Mouse (Mus musculus): ENCODE measurements around the gene Ampd1.

Ampd1 gene

DNA sequence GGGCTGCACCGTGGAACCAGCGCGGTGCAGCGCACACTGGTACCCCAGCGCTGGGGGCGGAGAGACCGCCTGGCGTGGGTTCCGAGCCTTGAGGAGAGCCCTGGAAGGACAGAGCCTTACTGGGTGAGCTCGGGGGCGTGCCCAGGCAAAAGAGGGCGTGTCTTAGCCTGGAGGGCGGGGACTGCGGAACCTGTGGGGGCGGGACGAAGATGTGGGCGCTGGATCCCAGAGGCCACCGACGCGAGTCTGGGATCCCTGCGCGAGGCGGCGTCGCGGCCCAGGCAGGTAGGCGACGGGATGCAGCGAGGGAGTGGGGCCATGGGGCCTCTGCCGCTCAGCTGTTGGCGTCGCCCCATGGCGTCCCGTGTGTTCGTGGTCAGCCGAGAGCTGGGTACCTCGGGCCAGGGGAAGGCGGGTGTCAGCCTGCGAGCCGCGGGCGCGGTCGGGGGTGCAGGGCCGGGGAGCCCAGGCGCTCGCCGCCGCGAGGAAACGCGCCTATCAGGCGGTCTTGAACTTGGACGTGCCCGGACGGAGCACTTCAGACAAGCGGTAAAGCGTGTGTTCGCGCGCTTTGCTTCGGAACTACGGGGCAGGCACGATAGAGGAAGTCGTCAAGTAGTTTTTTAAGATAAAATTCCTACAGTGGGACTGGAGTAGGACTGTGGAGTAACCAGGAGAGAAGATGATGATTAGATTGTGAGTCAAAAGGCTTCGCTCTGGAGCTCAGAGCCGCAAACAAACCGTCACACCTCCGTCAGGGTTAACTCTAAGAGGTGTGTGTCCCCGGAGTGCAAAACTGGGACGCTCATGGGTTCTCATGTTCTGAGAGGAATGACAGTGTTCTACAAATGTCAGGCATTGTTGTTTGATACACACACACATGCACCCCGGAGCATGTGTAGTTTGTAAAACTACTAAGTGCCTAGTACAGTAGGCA is 28.9 kb downstream of the Ampd1 start, which contains the start of gene Dennd2c:
Gene Dennd2c, plus strand, starts transcription at position 151 of the 937 bp plus-strand sequence.
- DNase-seq, result peak; percentile 98 to 99

DNA sequence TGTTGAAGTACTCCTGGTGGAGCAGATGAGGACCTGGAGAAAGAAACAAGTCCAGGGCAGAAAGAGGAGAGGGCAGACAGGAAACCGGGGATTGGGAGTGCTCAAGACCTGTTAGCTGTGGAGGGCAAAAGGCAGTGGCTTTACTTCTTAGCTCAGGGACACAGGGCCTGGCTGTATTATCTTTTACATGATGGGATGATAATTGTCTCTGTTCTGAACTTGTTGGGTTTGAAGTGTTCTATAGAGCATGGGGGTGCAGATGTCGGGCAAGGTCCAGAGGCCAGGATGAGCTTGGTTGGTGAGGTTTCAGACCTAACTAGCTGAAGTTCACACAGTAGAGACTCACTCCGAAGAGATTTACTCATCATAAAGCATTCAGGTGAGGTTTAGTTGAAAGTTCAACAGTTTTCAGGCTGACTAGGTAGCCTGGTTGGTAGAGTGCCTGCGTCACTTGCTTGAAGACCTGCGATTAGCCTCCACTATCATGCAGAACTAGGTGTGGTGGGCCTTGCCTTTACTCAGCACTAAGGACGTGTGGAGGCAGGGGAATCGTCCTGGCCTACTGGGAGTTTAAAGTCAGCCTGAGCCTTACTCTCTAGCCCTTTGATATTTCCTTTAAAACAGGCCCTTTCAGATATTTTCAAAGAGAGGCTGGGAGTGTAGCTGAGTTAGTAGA is 33.9 kb downstream of the Ampd1 start:
- DNase-seq, result no peak

DNA sequence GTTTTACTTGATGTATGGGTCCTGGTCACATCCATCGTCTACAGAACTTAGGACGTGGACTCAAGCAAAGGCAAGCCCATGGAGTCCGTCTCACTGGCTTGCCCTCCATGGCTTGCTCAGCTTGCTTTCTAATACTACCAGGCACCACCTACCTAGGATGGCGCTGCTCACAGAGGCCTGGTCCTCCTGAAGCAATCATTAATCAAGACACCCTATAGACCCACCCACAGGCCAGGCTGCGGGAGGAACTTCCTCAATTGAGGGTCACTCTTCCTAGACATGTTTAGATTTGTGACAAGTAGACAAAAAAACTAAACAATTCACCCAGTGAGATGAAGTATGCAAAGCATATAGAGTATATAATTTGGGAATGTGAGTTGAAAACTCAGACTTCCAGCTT is 38.4 kb downstream of the Ampd1 start:
- no peak for DNase-seq

DNA sequence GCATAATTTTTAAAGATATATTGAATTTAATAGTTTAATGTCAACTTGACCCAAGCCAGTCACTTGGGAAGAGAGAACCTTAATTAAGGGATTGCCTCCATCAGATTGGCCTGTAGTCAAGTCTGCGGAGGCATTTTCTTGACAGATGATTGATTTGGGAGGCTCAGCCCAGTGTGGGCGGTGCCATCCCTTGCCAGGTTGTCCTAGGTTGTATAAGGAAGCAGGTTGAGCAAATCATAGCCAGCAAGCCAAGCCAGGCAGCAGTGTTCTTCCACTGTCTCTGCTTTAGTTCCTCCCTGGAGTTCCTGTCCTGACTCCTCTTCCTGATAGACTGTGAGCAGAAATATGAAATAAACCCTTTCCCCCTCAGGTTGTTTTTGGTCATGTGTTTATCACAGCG is 49.8 kb downstream of the Ampd1 start:
- DNase-seq, result no peak

- DNase-seq, result no peak
Observed at GRCm38 (mm10) chr3:103126138-103126537, 52.3 kb downstream of the Ampd1 start.

DNA sequence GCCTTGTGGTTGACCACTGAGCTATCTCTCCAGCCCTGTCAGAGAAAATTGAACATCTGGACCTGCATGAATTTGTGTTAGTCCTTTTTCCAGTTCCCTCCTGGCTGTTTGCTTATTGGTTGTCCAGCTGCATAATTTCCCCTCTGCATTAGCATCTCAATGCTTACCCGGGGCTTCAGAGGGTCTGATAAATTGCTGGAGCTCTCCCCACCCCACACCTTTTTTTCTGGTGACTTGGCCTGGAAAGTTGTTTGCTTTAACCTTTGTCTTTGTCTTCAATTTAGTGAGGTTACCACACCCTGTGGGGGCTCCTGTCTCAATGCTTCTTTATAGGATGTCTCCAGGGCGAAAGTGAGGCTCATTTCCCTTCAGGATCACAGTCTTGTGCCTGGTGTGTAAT is 53.4 kb downstream of the Ampd1 start:
- DNase-seq, result no peak

DNA sequence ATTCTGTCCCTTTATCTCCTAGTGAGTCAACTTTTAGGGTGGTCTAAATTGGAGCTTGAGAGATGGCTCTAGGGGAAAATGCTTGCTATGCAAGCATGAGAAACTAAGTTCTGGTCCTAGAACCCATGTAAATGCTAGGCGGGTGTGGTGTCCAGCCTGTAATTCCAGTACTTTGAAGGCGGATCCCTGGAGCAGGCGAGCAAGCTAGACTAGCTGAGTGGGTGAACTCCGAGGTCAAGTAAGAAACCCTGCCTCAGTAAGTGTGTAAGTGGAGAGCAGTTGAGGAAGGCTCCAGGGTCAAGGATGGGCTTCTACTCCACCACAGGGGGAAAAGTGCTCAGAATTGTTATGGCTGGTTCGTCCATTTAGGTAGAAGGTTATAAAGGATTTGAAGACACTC is 53.9 kb downstream of the Ampd1 start:
- no peak for DNase-seq

DNA sequence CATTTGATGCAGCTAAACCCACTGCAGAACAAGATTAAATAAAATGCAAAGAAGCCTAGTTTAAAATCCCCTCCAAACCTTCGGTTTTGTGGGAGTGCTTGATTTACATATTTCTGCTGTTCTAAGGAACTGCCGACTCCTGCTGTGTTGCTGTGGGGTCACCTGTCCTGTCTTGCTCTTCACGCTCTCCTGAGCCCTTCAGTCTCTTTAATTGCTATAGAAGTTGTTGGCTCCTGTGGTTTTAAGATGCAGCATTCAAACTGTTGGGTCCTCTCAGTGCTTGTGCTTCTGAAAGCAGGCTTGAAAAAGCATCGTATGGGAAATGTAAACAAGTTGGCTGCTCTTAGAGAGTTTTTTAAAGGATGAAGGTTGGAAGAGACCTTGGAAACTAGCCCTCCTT is 54.4 kb downstream of the Ampd1 start:
- no peak for DNase-seq

DNA sequence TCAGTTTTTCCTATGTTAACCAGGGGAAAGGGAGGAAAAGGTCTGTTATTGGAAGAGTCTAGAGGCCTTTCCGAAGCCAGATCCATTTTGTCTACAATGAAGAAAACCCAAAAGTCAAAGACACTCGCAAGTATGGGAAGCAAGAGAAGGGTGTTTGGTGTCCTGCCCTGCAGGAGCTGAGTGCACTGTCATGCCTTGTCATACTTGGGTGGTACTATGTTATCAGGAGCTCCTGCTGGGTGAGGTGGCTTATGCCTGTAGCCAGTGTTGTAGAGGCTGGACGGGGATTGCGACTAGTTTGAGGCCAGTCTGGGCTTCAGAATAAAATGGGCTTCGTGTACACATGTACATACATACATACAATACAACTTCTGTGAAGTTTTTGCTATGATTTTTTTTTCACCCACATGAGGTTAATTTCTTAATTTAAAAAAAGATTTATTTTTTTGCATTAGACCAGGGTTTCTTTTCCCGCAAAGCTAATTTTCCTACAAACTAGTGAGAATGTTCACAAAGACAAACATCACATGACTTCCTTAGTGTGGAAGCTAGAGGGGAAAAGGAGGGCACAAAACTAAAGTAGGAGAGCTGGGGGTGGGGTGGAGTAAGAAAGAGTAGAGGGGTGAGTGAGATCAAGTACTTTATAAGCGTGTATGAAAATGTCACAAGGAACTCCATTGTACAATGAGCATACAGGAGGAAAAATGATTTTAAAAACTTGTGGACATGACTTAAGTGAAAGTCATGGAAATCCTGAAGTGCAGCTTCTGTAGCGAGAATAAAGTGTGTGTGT is 55.7 kb downstream of the Ampd1 start:
- DNase-seq, result no peak

DNA sequence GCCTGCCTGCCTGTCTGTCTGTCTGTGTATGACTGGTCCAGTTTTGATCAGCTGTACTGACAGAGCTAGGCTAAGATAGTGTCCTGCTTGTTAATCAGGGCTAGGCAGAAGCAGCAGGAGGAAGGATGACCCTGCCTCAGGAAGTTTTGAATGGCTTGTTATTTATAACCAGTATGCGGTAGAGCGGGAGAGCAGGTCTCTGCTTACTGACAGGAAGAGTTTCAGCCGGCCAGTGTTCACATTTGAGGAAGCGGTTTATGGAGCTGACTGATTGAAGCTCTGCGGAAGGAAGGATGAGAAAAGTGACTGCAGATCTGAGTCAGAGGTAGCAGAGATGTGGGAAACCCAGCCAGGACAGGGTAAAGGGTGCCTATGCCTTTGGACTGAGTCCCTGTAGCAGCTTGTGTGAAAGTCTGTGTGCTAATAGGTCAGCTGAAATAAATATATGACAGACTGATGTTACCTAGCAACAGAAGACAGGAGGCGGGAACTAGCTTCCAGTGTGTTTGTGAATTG is 56.5 kb downstream of the Ampd1 start:
- peak; percentile 22 to 48 for DNase-seq

DNA sequence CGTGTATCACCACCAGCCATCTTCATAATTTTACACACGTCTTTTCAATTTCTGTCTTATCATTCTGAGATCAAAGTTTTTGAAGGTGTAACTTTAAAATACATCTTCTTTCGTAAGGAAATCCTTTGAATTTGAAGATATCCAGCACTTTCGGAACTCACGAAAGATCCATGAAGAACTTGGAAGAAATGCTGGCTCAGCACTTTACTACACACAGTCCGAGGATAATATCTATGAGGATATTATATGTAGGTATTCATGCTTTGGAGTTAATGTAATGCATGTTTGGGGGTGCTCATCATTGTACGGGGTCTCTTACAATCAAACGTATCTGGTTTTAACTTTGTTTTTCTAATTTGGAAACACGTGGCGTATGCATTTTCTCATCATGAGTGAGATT is 59.3 kb downstream of the Ampd1 start:
- DNase-seq, result no peak

DNA sequence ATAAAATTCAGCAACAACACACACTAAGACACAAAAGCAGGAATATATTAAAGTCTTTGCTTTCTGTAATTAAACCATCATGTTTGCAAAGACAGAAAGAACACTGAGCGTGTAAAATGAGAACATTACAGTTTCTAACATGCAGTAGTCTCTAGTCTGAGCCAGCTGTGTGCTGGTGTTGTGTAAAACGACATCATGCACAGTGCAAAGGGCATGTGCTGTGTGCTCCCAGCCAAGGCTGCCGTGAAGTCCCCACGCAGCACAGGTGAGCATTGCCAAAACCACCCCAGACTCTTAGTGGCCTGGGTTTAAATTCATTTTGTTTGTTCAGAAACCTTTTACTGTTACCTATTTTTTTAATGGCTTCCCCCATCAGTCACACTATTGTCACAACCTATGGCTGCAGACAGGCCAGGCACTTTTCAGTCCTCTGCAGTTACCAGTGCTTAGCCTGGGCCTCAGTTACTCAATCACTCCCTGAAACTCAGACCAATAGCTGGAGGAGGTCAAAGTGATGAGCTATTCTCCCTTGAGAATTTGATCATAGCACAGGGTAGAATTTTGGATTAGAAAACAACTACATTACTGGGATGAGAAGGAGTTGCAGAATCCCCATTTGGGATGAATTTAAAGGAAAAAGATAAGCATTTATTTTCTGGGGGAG is 62.7 kb downstream of the Ampd1 start:
- no peak for DNase-seq

- DNase-seq, result peak; percentile 60 to 71
Observed at GRCm38 (mm10) chr3:103139047-103139446, 65.2 kb downstream of the Ampd1 start.

- peak; percentile 26 to 42 for DNase-seq
Observed at GRCm38 (mm10) chr3:103140095-103140838, 66.5 kb downstream of the Ampd1 start.

DNA sequence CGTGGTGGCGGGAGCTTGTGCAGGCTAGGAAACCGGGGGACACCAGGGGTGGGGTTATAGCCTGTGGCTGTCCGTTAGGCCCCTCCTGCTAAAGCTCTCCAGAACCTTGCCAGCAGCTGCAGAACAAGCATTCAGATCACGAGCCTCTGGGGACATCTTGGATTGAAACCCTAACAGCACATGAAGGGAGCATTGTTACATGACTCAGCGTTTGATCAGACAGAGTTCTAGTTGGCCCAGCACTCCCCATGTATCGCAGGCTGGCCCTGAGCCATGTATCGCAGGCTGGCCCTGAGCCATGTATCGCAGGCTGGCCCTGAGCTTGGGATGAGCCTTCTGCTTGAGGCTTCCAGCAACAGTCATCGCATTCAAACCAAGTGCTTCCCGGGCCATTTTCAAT is 67.5 kb downstream of the Ampd1 start:
- DNase-seq, result no peak

GRCm38 (mm10) chr3:103142366-103142765 is 68.6 kb downstream of the Ampd1 start:
- no peak for DNase-seq

DNA sequence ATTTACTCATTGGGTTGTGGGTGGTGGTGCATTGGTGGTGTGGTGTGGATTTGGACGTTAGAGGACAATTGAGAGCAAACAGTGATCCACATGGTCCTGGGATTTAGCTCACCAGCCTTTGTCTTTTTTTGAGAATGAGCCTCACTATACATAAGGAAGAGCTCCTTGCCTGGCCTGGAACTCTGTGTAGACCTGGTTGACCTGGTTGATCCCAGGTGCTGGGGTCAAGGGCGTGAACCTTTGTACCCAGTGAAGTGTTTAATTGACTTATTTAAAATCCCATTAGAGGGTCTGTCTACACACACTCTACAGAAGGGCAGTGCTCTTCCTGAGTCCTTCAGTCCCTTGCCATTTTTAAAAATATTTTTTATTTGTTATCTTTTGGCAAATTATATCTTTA is 71.5 kb downstream of the Ampd1 start:
- DNase-seq, result no peak

DNA sequence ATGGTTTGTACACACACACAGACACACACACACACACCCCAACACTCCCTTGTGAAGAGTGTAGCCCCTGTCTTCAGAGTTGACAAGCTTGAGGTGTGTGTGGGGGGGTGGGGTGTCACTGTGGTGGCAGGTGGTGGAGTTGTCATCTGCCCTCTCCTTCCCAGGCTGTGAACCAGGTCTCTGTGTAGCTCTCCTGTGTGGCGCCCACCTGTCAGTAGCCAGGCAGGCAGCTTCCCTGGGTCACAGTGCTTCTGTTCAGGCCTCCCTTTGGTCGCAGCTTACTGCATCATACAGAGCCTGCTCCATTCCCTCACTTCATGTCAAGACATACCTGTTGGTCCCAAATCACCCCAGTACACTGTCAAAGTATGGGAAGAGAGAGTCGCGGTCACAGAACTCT is 72.0 kb downstream of the Ampd1 start:
- no peak for DNase-seq

DNA sequence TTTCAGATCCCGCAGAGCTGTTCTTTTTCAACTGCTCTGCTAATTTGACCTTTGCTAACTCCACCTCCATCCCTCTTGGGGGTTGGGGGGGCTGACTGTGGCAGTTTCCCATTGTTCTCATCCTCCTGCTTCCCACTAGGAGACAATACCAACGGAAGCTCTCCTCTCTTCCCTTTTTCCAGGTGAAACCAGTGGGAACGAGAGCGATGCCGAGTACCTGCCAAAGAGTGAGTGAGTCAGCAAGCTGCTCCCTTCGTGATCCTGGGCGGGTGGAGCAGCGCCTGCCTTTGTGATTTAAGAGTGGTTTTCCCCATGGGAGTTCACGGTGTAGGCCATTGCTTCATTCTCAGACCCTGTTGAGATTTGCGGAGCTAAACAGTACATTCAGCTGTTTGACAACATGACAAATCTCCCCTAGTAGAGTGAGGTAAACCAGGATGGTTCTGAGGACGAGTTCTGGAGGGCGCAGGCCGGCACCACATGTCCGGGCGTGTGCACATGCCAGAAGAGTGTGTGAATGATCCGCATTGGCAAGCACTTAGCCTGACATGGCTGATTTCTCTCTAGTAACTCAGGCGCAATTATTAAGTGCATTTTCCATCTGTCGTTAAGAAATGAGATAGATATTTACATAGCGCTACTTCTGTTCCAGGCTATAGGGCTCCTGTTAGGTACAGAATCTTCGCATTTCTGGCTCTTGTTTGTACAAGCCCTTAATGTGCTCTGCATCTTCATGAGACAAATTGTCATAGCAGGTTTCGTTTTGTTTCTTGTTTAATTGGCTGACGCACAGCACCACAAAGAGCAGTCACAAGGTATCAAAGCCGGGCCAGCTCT is 72.7 kb downstream of the Ampd1 start:
- DNase-seq, result no peak

GRCm38 (mm10) chr3:103147775-103148174 is 74.0 kb downstream of the Ampd1 start:
- DNase-seq, result no peak

DNA sequence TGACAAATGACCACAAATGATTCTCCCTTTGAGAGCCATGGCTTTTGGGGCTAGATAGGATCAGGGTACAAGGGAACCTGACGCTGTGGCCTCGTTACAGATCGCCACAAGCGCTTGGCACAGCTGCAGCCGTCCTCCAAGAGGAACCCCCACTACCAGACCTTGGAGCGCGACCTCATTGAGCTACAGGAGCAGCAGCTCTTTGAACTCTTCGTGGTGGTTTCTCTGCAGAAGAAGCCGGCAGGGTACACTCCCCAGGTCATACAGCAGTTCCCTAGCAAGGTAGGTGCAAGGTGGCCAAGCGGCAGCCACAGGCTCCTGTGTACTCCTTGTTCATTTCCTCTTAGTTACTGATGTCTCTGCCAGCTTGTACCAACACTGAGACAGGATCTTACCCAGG is 75.1 kb downstream of the Ampd1 start:
- DNase-seq, result no peak
